Mouse (Mus musculus): ENCODE data around the gene Bbox1.

DNA sequence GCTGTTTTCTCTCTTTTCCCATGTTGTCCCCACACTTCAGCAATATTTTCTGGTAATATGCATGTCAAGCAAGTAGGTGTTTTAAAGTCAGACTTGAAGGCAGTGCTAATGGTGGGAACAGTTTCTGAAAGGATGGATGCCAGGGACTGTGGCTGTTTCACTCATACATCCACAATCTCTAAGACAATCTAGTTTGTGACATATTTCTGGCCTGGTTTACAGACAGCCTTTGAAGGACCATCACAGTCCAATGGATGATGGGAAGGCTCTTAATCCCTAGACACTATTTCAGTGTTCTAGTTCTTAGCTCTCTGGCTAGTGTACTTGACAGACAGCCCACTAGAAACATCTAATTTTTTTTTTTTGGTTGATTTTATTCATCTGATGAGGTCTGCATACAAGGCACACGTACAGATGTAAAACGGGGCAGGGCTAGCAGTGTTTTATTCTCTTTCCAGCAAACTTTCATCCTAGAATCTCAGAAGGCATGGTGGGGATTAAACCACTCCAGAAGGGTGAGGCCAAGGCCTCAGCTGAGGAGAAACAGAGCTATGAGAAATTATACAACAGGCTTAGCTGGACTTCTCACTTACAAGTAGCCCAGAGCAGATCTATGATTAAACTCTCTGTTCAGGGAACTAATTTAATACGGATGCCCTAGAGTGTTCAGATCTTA lies 28.4 kb downstream of the Bbox1 start:
- no peak for TF ChIP-seq CTCF (IDR thresholded peaks at IDR 0.05; ENCODE audit: low read depth)
- no peak for TF ChIP-seq EP300 (IDR thresholded peaks at IDR 0.05; ENCODE audit: low read depth)
